Mouse (Mus musculus): ENCODE measurements at regions not wholly inside any gene's neighbourhood (a gene's known extent, or its start where the extent isn't known, plus 50 kb on each side); places are given as distances from the start of the nearest gene placed in this dataset.

DNA sequence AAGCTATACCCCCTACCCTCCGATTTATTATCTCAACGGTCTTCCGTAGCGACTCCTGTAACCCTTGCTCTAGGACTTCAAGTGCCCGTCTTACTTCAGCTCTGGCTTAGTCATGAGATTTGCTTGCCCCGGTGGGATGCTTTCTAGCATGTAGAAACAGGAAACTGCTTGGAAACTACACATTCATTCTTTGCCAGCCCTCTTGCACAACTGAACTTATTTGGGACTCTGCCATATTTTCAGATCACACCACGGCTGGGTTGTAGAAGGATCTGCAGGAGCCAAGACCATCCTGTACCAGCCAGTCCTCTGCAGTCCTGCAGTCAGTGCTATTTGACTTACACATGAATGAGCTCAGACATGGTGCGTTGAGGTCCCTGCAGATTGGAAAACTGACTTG lies 110.9 kb upstream of the Habp2 start:
- Histone ChIP-seq H3K4me3 (replicated peaks; ENCODE audit: insufficient read depth, low read depth, low read length) (no peak overlapping the region), H3K27me3 (ENCODE audit: control insufficient read depth, insufficient read depth, low read length) (no peaks in the 10 kb centered on the region), H3K27ac (ENCODE audit: insufficient read depth, low read length) (no peak overlapping the region), H3K4me1 (ENCODE audit: control insufficient read depth, insufficient read depth, low read length) (no peaks in the 10 kb centered on the region)
- WGBS, result 49% methylated on average over 8 of the region's 8 CpGs
- DNase-seq, result no peak
- no peak for TF ChIP-seq CTCF (IDR thresholded peaks at IDR 0.05; ENCODE audit: borderline replicate concordance, insufficient read depth, low read depth, low read length)
- TF ChIP-seq POLR2A (IDR thresholded peaks at IDR 0.05; ENCODE audit: borderline replicate concordance, insufficient read depth, low read length), result no peak

DNA sequence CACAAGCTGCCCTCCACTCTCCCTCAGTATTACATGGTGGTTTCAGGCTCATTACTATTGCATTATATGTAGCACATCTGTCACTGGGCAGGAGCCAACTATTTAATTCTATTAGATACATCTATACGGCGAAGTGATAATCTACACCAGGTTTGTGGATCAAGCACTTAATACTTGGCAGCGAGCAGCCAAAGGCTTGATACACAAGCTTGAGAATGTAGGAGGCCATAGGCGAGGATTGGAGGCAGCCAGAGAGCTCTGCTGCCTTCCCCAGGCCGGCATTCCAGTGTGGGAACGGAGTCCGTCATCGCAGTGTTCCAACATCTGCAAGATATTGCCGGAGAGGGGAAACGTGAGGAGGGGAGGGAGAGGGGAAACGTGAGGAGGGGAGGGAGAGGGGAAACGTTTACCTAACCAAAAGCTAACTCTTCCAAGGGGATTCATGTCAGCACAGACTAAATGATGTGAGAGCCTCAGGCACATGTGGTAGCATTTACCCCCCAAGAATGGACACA lies 109.6 kb upstream of the Habp2 start:
- Histone ChIP-seq H3K27ac (ENCODE audit: insufficient read depth, low read length) (no peak overlapping the region), H3K27me3 (ENCODE audit: control insufficient read depth, insufficient read depth, low read length) (no peaks in the 10 kb centered on the region), H3K4me1 (ENCODE audit: control insufficient read depth, insufficient read depth, low read length) (no peaks in the 10 kb centered on the region), H3K4me3 (replicated peaks; ENCODE audit: insufficient read depth, low read depth, low read length) (no peak overlapping the region)
- 63% methylated on average over 12 of the region's 12 CpGs for WGBS
- no peak for DNase-seq
- TF ChIP-seq CTCF (IDR thresholded peaks at IDR 0.05; ENCODE audit: borderline replicate concordance, insufficient read depth, low read depth, low read length) (no peak), POLR2A (IDR thresholded peaks at IDR 0.05; ENCODE audit: borderline replicate concordance, insufficient read depth, low read length) (no peak)

DNA sequence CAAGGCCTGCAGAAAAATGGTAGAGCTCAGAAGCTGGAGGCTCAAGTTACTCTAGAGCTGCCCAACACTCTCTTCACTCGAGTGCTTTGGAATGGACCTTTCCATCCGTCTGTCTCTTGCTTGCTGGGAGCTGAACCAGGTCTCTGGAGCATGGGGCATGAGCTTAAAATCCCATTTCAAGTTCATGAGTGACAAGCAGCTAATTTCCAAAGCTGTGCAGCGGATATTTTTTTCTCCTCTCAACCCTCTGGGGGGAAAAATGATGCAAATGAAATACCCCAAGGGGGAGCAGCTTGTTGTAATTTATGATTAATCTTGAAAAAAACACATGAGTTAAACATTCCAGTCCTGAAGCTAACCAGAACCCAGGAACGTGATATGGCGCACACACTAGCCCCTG lies 101.2 kb upstream of the Habp2 start:
- Histone ChIP-seq H3K4me1 (ENCODE audit: control insufficient read depth, insufficient read depth, low read length) (no peaks in the 10 kb centered on the region), H3K27me3 (ENCODE audit: control insufficient read depth, insufficient read depth, low read length) (no peaks in the 10 kb centered on the region; the same call in 1 of the 2 replicates), H3K27ac (ENCODE audit: insufficient read depth, low read length) (no peak overlapping the region), H3K4me3 (replicated peaks; ENCODE audit: insufficient read depth, low read depth, low read length) (no peak overlapping the region)
- WGBS, result 70% methylated on average over 5 of the region's 5 CpGs
- DNase-seq, result no peak
- no peak for TF ChIP-seq POLR2A (IDR thresholded peaks at IDR 0.05; ENCODE audit: borderline replicate concordance, insufficient read depth, low read length)
- no peak for TF ChIP-seq CTCF (IDR thresholded peaks at IDR 0.05; ENCODE audit: borderline replicate concordance, insufficient read depth, low read depth, low read length)

DNA sequence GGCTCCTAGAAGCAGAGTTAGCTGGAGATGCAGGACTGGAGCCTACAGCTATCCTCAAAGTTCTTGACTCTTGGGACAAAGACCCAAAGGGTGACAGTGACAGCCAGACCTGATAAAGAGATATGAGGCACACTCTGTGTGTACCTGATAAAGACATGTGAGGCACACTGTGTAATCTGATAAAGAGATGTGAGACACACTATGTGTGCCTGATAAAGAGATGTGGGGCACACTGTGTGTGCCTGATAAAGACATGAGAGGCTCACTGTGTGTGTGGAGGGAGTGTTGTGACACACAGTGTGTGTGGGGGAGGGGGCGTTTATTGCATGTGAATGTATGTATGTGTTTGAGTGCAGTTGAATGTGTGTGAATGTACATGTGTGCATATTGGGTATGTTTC lies 97.8 kb upstream of the Habp2 start:
- H3K27me3 ChIP-seq (ENCODE audit: control insufficient read depth, insufficient read depth, low read length), result no peaks in the 10 kb centered on the region; the same call in 1 of the 2 replicates
- DNase-seq, result no peak
- 100% methylated on average over 1 of the region's 1 CpGs for WGBS
- no peaks in the 10 kb centered on the region for H3K4me1 ChIP-seq (ENCODE audit: control insufficient read depth, insufficient read depth, low read length)
- no peak overlapping the region for H3K4me3 ChIP-seq (replicated peaks; ENCODE audit: insufficient read depth, low read depth, low read length)
- H3K27ac ChIP-seq (ENCODE audit: insufficient read depth, low read length), result no peak overlapping the region
- no peak for TF ChIP-seq POLR2A (IDR thresholded peaks at IDR 0.05; ENCODE audit: borderline replicate concordance, insufficient read depth, low read length)
- no peak for TF ChIP-seq CTCF (IDR thresholded peaks at IDR 0.05; ENCODE audit: borderline replicate concordance, insufficient read depth, low read depth, low read length)

DNA sequence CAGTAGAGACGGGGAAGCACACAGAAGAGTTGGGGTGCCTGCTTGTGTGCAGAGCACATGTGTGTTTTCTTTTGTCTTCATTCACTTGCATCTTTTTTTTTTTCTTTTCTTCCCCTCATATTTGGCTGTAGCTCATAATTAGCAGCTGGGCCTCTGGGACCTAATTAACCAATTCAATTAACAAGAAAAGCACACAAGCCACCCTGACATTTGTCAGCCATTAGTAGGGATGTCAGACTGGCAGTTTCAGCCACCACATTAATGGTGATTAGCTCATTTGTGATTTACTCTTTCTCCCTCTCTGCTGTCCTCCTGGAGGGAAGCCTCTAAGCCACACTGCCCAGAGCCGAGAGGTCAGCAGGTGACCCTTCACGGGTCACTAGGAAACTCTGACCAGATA lies 96.7 kb upstream of the Habp2 start:
- no peak overlapping the region for H3K27ac ChIP-seq (ENCODE audit: insufficient read depth, low read length)
- 35% methylated on average over 3 of the region's 3 CpGs for WGBS

DNA sequence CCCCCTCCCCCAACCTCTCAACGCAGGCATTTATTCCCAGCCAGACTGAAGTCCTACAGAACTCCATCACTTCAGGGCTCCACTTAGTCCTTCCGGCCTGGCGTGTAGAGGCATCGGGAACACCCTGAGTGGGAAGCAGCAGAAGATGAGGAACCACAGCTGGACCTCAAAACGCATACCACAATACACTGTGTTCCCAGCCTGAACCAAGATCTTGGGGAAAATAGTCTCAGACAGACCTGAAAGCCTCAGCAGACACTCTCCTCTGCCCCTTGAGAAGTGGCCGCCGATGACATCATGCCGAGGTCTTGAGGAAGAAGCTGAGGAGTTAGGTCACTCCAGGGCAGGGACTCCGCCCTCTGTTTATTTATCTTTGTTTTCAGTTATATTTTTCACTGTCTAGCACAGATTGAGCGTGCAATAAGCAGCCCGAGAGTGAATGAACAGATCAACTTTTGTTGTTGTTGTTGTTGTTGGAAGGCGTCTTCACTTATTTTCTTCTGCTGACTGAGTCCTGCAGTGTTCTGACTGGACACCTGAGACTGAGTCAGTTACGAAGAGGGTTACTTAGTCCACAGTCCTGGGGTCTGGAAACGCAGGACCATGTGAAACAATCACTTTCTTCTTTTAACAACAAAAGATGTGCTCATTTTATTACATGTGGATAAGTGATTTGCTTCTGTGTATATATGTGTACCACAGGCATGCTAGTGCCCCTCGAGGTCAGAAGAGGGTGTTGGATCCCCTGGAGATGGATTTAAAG lies 88.3 kb upstream of the Habp2 start:
- Histone ChIP-seq H3K27me3 (ENCODE audit: control insufficient read depth, insufficient read depth, low read length) (no peaks in the 10 kb centered on the region), H3K4me1 (ENCODE audit: control insufficient read depth, insufficient read depth, low read length) (no peaks in the 10 kb centered on the region), H3K27ac (ENCODE audit: insufficient read depth, low read length) (no peak overlapping the region), H3K4me3 (replicated peaks; ENCODE audit: insufficient read depth, low read depth, low read length) (no peak overlapping the region)
- no peak for DNase-seq
- TF ChIP-seq POLR2A (IDR thresholded peaks at IDR 0.05; ENCODE audit: borderline replicate concordance, insufficient read depth, low read length), result no peak
- TF ChIP-seq CTCF (IDR thresholded peaks at IDR 0.05; ENCODE audit: borderline replicate concordance, insufficient read depth, low read depth, low read length), result no peak
- 89% methylated on average over 15 of the region's 15 CpGs for WGBS

More for the DNA sequence above, 96.7 kb upstream of the Habp2 start:
- TF ChIP-seq POLR2A (IDR thresholded peaks at IDR 0.05; ENCODE audit: borderline replicate concordance, insufficient read depth, low read length) (no peak), CTCF (IDR thresholded peaks at IDR 0.05; ENCODE audit: borderline replicate concordance, insufficient read depth, low read depth, low read length) (no peak)
- H3K4me3 ChIP-seq (replicated peaks; ENCODE audit: insufficient read depth, low read depth, low read length), result no peak overlapping the region
- no peak for DNase-seq
- no peaks in the 10 kb centered on the region for H3K27me3 ChIP-seq (ENCODE audit: control insufficient read depth, insufficient read depth, low read length)
- H3K4me1 ChIP-seq (ENCODE audit: control insufficient read depth, insufficient read depth, low read length), result no peaks in the 10 kb centered on the region

DNA sequence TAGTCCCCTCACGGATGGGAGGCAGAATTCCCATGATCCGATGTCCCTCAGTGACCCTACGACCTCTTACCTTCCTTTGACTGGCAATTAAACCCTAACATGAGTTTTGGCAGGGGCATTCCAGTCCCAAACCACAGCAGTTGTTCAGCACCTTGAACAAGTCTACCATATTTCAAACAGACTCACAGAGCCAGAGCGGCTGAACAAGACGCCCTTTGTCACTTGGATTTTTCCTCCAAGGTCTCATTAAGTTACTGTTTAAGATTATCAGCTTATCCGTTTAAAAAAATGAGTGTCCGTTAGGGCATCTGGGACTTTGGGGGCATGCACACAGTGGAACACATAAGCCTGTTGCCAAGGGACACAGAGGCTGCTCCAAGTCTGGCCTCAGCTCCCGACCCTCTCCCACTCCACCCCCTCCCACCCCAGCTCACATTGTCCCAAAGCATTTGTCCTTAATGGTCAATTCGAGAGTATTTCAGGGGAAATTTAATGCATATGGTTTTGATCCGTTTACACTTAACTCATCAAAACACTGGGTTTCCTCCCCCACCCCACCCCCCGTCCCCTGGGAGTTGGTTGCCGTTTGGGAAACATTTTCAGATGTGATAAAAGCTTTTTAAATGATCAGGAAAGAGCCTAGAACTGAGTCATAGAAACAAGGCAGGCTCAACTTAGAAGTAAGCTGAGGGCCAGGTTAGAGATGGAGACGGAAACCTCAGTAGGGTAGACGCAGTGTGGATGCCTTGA lies 87.4 kb upstream of the Habp2 start:
- 67% methylated on average over 14 of the region's 14 CpGs for WGBS
- no peaks in the 10 kb centered on the region for H3K27me3 ChIP-seq (ENCODE audit: control insufficient read depth, insufficient read depth, low read length)
- H3K4me1 ChIP-seq (ENCODE audit: control insufficient read depth, insufficient read depth, low read length), result no peaks in the 10 kb centered on the region
- H3K4me3 ChIP-seq (replicated peaks; ENCODE audit: insufficient read depth, low read depth, low read length), result no peak overlapping the region
- H3K27ac ChIP-seq (ENCODE audit: insufficient read depth, low read length), result no peak overlapping the region
- DNase-seq, result no peak
- TF ChIP-seq CTCF (IDR thresholded peaks at IDR 0.05; ENCODE audit: borderline replicate concordance, insufficient read depth, low read depth, low read length) (no peak), POLR2A (IDR thresholded peaks at IDR 0.05; ENCODE audit: borderline replicate concordance, insufficient read depth, low read length) (no peak)

Data from cerebellum, adult 2 months (tissue).